Mouse (Mus musculus): ENCODE results near the gene Unc79. TPM values are rescaled to one million over a fixed set of nuclear protein-coding genes. Genes with fewer than 3 reads are reported as not detected.

Gene Unc79
- total RNA-seq, 4 experiments from 2014 or later = 49.8 to 60.2 (median 56.0) TPM

DNA sequence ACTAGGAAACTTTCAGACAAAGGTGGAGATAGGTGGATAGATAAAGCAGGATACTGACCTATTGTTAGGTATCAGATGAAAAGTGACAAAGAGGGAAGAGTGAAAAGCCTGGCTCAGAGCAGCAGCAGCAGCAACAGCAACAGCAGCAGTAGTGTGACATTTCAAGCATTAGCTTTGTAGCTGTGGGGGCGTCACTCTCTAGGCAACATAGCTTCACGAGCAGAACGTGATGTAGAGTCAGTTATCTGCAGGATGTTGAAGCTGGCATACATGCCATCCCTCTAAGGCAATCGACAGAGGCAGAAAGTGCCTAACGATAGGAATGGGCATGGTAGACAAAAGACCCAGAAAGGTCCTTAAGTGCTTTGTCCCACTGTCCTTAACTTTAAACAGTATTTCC is 173.3 kb downstream of the Unc79 start:
- DNase-seq (ENCODE audit: low spot score in 2 of 2) = no peak

- no peak for DNase-seq (ENCODE audit: low spot score in 2 of 2)
Observed at GRCm38 (mm10) chr12:103123861-103124260, 175.2 kb downstream of the Unc79 start.

DNA sequence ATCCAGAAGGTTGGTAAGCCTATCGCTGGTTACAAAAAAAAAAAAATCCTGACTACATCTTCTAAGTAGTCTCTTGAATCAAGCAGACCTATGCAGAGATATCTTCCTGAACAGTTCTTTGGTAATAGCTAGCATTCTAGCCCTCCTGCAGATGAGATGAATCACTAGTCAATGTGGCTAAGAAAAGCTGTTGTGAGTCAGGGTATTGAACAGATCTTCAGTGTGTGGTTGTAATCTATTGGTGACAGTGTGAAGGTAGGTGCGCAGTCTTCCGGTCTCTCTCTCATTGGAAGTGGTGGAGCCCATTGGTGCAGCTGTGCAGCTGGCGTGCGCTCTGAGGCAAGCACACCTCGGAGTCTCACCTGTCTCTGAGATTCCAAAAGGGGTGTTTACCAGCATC is 180.3 kb downstream of the Unc79 start:
- no peak for DNase-seq (ENCODE audit: low spot score in 2 of 2)

DNA sequence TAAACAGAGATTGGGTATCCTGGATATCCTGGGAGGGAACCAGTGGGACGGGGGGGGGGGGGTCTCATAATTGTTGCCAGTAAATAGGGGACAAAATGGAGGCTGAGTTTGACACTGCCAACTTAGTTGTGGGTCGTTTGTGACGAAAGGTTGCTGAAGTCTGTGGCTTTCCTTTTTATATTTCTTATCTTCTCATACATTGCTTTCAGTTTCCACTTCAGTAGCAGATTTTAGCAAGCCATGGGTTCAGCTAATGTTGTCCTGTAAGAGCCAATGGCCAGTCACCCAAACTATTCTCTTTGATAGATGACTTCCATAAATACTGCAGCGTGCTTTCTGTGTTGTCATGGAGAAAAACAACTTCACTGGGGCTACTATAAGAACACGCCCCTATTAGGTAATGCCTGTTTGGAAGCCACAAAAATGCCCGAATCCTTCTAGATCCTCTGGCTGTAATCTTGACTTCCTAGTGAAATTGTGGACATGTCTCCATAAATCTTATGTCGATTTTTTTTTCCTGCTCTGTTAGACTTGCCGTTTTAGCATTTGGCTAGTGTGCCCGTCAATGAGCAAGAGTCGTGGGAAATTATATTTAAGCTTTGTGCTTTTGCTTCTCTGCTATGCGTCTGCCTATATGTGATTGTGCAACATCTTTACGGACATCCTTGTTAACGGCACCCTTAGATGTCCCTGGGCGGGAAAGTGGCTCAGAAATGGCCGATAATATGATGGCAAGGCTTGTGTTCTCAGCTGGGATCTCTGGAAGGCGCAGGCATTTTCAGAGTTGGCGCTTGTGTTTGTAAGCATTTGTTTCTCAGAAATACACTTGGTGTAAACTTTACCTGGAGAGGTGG is 181.0 kb downstream of the Unc79 start:
- no peak for DNase-seq (ENCODE audit: low spot score in 2 of 2)

DNA sequence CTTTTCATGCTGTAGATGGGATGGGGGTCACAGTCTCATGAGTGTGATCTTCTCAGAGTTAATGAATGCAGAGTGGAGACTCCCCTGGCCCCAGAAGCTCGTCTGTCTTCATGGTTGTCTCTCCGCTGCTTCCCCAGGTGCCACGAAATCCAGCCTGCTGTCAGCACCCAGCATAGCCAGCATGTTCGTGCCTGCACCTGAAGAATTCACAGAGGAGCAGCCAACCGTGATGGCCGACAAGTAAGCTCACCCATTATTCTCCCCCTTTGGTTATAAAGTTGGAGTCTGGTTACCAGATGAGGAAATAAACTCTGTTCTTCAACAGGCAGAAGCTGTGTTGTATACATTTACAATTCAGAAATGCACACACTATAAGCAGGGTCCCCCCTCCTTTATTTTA is 182.8 kb downstream of the Unc79 start:
- no peak for DNase-seq (ENCODE audit: low spot score in 2 of 2)

DNA sequence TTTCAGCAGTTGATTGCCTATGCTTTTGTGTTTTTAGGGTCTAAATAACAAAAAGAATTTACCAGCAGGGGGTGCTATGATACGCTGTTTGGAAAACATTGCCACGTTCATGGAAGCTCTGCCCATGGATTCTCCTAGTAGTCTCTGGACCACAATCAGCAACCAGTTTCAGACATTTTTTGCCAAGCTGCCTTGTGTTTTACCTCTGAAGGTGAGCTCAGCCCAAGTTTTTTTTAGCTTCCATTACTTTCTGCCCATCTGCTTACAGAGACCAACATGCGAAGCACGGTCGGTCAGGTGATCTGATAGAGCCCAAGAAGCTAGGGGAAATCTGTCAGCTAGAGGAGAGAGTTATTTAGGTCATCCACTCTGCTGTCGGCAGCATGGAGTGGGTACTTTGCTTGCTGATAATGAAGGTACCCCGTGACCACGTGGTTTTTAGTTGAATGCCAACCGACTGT is 193.9 kb downstream of the Unc79 start:
- no peak for DNase-seq (ENCODE audit: low spot score in 2 of 2)

DNA sequence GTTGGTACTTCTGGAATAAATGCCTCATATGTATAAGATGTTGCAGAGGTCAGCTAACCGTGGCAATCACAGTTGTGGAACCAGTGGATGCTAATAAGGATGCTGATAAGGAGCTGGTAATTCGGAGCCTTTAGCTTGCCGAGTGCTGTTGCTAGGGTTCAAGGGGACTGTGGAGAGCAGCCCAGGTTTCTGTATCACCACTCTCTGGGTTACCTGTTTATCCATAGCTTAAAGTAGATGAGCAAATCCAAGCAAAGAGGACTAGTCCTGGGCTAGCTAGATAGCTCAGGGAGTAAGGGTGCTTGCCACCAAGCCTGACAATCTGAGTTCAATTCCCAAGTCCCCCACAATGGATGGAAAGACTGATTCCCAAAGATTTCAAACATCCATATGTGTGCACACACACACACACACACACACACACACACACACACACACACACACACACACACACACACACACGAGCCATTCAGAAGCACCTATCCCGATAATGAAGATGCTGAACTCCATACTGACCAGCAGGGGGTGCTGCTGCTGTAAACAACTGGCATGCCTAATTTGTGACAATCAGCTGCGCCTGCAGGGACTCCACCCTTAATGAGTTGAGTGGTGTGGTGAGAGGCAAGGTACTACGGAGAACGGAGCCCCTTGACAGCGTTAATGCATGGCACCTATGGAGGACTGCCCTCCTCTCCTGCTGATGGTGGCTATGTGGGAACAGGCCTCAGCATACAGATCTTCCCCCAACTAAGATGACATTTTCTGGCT is 195.3 kb downstream of the Unc79 start:
- DNase-seq (ENCODE audit: low spot score in 2 of 2) = peak in 1 of 2 experiments; percentile 28

DNA sequence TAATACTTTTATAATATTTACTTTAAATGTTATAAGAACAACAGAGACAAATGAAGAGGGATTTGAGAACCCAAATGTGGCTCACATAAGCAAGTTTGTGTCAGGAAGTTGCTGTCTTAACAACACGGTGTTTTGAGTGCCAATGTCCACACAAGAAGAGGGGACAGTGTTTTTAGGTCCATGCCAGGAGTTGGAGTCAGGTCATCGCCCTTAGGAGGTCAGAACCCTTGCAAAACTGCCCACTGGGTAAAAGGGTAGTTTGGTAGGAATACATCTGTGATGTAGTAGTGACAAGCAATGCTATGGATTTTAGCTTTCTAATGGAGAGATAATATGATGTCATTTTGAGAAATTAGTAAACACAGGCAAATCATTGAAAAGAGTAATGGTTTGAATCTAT is 201.6 kb downstream of the Unc79 start:
- DNase-seq (ENCODE audit: low spot score in 2 of 2) = no peak

DNA sequence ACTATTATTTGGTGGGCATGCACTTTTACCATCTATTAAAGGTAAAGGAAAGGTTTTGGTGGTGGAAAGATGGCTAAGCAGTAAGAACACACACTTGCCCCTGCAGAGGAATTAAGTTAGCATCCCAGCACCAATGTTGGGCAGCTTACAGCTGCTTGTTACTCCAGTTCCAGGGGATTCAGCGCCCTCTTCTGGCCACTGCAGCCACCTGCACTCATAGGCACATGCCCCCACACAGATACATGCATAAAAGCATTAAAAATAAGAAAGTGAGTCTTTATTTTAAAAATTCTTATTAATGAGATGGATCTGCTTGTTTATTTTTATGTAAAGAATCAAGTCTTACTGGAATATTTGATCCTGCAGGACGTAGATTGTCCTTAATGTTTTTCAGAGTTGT is 206.3 kb downstream of the Unc79 start:
- no peak for DNase-seq (ENCODE audit: low spot score in 2 of 2)

GRCm38 (mm10) chr12:103155406-103155805 is 206.7 kb downstream of the Unc79 start:
- no peak for DNase-seq (ENCODE audit: low spot score in 2 of 2)

DNA sequence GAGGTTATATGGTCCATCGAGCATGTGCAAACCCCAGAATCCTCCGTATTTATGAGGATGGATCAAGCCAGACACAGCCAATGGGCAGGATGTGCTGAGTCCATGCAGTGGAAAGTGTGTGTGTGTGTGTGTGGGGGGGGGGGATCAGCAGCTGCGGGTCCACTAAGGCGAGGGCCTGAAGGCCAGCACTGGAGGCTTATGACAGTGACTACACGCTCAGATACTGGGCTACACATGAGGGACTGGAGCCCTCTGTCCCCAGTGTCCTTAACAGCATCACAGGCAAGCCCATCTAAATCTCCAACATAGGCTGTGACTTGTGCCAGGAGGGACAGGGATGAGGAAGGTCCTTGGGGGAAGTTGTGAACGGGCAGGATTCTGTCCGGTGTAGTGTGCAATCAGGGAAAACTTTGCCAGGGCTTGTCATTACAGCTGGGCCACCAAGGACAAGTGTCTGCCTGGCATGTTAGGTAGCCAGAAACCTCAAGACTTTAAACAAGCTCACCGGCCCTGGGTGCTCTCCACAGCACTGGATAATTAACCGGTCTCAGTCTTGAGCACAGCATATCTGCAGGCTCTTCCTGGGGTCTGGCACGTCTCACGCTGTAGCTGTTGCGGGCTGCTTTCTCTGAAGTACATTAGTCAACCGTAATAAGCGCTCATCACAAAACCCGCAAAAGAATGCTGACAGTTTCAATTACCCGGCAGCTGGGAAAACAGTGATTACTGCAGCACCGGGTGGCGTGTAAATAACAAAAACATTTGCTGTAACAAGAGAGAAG is 208.7 kb downstream of the Unc79 start:
- no peak for DNase-seq (ENCODE audit: low spot score in 2 of 2)

DNA sequence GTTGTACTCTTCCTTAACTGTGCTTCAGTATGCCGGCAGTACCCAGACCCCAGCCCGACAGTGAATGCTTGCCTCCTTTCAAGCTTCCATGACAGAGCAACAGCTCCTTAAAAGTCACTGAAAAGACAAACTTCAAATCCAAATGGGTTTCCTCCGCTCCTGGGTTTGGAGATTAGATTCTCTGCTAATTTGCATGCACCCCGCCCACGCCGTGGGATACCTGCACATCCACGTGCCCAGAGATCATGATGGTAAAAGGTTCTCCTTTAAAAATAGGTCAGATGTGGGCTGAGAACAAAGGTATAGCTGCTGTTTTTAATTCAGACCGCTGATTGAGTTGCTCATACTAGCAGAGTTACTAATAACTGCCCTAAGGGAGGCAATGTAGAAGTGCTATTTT is 210.4 kb downstream of the Unc79 start:
- peak in 1 of 2 experiments; percentile 48 for DNase-seq (ENCODE audit: low spot score in 2 of 2)

DNA sequence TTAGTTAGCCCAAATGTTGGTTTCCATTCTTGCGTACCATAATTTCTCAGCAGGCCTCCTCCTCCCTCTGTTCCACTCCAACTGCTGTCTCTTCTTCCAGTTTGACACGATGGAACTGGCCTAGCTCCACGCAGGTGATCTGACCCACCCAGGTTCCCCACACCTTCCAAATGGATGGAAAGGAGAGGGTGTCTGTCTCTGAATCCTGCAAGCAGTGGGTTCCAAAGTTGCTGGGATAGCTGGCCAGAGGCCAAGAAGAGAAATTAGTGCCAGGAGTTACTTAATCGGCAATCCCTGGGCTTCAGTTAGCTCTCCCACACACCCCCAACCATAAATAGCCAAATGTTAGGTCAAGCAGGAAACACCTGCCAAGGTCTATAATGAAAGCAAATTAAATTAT is 212.1 kb downstream of the Unc79 start:
- no peak for DNase-seq (ENCODE audit: low spot score in 2 of 2)

DNA sequence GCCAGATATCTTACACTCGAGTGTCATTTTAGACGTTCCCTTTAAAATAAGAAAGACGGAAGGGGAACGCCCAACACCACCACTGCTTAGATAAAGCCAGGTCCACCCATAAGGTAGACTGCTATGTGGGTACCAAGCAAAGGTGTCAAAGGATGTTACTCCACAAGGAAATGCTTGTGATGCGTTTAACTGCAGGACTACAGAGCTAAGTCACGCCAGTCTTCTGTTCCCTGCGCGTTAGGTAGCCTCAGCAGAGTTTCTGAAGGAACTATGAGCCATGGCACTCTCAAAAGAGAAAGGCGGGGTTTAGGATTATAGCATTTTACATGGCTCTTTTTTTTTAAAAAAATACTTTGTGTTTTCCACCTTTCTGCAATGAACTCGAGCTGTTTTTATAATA is 214.9 kb downstream of the Unc79 start:
- DNase-seq (ENCODE audit: low spot score in 2 of 2) = no peak

GRCm38 (mm10) chr12:103164101-103165030 is 215.7 kb downstream of the Unc79 start:
- DNase-seq (ENCODE audit: low spot score in 2 of 2) = no peak

DNA sequence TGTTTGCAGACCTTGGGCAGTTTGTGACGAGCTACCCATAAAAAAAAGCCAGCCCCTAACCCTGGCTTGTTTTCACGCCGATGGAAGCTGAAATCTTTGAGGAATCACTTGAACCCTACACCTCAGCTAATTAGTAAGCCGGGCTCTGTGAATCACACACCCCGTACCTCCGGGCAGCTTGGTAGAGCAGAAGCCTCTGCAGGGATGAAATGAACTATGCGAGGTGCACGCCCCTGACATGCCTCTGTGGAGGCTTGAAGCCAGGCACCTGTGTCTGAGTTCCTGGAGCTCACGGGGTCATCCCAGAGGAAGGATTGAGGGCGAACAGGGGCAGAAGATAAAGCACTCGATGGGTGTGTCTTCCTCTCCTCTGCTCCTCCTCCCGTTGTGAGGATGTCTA is 220.2 kb downstream of the Unc79 start:
- no peak for DNase-seq (ENCODE audit: low spot score in 2 of 2)

DNA sequence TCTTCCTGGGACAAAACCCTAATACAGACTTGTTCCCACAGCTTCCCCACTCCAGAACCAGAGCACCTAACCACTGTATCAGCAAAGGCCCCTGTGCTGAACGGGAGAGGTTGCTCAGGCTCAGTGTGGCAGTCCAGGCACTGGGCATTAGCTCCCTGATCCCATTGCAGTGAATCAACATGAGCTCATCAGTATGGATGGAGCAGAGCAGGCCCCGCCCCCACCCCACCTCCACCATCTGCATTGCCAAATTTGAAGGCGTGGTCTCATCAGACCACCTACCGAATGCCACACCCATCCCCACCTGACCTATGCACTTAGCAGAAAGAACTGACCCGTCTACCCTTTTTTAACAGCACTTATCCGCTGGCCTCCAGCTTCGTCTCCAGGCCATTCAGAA is 234.4 kb downstream of the Unc79 start:
- no peak for DNase-seq (ENCODE audit: low spot score in 2 of 2)

GRCm38 (mm10) chr12:103187020-103187419 is 238.4 kb downstream of the Unc79 start:
- no peak for DNase-seq (ENCODE audit: low spot score in 2 of 2)

DNA sequence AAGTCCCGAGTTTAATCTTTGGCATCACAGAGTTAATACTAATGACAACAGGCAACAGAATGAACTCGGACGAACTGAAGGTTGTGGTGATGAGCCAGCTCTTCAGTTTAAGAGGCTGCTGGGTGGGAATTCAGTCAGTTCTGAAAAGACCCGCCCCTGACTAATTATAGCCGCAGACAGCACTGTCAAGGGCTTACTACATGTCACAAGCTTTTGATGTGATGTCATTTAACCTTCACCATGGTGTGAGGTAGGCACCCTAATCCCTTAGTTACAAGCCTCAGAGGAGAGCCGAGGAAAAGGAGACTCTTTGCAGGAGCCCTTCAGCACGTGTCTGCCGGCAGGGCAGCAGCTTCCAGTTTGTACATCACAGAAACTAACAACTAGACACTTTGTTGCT is 239.6 kb downstream of the Unc79 start:
- DNase-seq (ENCODE audit: low spot score in 2 of 2) = no peak

DNA sequence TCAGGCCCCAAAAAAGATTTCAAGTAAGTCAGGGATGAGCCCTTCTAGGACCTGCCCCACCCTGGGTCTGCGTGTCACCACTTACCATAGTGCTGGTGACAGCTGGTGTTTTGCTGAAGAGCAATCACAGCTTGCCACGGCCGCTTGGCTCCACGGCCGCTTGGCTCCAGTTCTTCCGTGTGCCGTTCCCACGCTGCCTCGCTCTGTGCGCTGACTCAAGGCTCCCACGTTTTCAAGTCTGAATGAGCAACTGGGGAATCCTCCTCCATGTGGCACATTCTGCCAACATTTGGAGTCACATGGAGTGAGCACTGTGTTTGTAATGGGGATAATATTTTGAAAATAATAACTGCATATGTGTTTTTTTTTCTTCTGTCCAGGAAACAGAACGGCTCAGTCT is 241.1 kb downstream of the Unc79 start:
- peak in 1 of 2 experiments; percentile 69 for DNase-seq (ENCODE audit: low spot score in 2 of 2)

- no peak for DNase-seq (ENCODE audit: low spot score in 2 of 2)
Observed at GRCm38 (mm10) chr12:103192996-103193395, 244.3 kb downstream of the Unc79 start.
